Mouse (Mus musculus) heart, postnatal 10 days (tissue): ENCODE measurements around the gene Pcx. TPM values are rescaled to one million over a fixed set of nuclear protein-coding genes. Genes with fewer than 3 reads are reported as not detected.
"Not testable (repeated sequence)": the region's sequence is repeated elsewhere in the genome, so short reads cannot be mapped to it uniquely, and the experiment has no call there.

Source experiments
- DNase-seq, 2 experiments: peaks; one replicate each; pipeline ENCODE4 v3.0.0; 2021
- intact Hi-C: fragments of 180-260 bp; cut with DNase I; formaldehyde crosslinking; loops from one replicate; pipeline ENCODE4 v1.15.1; 2025
- total RNA-seq, 2 experiments: library from RNA; stranded (reverse); gene quantifications; 2 replicates each; pipeline ENCODE4 v1.2.3; 2021

Pcx gene
- total RNA-seq, 2 experiments from 2014 or later: 7.1 to 22.9 TPM

DNA sequence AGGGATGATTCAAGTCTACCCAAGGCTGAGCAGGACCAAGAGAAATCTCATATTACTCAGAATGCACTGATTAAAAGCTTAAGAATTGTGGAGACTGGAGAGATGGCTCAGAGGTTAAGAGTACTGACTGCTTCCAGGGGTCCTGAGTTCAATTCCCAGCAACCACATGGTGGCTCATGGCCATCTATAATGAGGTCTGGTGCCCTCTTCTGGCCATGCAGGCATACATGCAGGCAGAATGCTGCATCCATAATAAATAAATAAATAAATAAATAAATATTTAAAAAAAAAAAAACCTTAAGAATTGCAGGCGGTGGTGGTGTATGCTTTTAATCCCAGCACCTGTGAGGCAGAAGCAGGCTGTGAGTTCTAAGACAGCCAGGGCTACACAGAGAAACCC, 63.0 kb downstream of the Pcx start:
- DNase-seq: no peak
- intact Hi-C loops: no loop called here

- intact Hi-C loops: no loop called here
- peak; percentile 58 to 64 for DNase-seq
These were observed 68.5 kb downstream of the Pcx start for GRCm38 (mm10) chr19:4578799-4579198.

DNA sequence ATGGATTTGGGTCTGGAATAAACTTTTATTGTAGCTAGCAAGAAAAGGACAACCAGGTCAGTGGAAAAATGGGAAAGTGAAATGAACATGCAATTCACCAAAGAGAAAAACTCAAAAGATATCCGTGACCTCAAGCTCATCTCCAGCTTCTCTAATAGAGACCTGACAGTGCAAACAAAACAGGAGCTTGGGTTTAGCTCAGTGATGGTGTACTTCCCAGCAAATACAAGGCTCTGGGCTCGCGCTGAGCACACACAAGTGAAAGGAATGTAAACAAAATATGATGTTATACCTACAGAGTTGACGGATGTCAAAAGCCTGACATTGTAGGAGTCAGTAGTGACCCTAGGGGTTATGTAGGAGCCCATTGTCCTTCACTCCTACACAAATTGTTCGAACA, 69.0 kb downstream of the Pcx start:
- DNase-seq: no peak
- intact Hi-C loops: no loop called here

DNA sequence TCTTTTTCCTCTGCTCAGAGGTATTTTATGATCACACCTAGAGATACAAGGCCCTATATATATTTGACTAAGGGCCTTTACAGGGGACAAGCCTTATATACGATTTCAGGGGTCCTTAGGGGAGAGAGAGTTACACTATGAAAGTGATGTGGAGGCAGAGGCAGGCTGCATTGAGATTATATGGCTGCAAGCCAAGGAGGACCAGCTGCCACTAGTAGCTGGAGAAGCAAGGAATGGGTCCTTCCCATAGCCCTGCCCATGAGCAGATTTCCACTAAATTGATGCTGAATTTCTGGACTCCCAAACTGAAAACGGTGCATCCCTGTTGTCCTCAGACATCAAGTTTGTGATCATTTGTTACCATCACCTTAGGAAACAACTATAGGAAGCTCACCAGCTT, 73.6 kb downstream of the Pcx start:
- no peak for DNase-seq
- intact Hi-C loops: no loop called here

GRCm38 (mm10) chr19:4586783-4587182, 76.5 kb downstream of the Pcx start:
- intact Hi-C loops, DNase-seq: not testable (repeated sequence)

DNA sequence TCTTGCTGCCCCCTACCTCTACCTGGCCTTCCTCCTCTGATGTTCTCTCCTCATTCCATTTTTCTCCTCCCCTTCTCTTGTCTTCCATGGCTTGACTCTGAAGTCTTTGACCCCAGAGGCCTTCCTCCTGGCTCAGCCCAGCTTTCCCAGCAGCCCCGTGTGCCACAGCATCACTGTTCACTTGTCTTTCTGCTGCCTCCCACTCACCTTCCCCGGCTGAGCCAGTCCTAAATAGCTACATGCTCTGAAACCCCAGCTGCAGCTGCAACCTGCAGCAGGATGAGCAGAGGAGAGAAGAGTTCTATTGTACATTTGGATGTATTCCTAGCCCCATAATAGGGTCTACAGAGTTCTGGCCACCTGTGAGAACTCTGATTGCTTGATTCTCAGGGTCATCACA, 77.2 kb downstream of the Pcx start:
- intact Hi-C loops: no loop called here

DNA sequence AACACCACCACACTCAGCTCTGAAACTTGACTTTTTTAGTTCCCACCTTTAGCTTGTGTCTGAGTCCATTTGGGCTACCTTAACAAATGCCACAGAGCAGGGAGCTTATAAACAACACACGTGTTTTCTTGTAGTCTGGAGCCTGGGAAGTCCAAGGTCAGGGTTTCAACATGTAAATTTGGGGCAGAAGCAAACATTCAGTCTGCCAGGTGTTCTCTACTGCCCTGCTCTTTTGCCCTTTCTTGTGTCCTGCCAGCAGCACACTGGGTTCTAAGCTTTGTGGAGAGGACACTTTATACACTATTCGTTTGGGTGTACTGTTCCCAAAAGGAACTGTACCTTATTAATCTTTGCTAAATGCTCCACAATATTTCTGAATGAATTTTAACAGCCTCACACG, 78.2 kb downstream of the Pcx start:
- no peak for DNase-seq
- intact Hi-C loops: no loop called here

More for the DNA sequence above, 77.2 kb downstream of the Pcx start:
- DNase-seq: no peak

GRCm38 (mm10) chr19:4589081-4589480, 78.8 kb downstream of the Pcx start:
- peak; percentile 24 to 36 for DNase-seq
- intact Hi-C loops: no loop called here

- DNase-seq: no peak
- intact Hi-C loops: no loop called here
These were observed 79.8 kb downstream of the Pcx start for GRCm38 (mm10) chr19:4590025-4590424.

DNA sequence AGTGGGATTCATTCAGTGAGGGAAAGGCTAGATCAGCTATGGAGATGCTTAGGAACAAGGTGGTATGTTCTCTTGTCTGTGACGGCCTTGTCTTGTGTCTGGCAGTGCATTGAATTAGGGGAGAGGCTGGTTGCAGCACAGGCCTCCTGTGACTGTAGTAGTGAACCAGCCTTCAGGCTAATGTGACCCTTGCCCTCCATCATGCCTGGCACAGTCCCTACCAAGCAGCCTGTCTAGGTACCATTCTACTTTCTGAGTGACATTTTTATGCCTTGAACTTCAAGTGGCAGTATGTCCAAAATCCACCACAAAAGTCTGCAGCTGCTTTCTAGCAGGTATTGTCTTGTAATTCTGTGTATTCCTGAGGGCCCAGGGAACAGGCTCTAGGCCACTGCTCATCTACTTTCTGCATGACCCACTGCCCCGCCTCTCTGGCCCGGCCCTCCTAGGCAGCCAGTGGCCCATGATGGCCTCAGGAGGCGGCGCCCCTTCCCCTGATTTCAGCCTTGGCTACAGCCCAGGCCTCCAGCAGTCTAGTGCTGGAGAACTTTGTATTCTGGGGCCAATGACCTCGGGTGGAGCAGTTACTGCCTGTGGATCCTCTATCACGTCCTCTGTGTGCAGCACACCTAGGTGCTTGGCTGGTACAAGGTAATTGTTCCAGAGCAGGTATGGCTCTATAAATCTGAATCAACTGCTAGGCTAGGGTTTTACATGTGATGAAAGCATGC, 83.7 kb downstream of the Pcx start:
- DNase-seq: no peak
- intact Hi-C loops: no loop called here

DNA sequence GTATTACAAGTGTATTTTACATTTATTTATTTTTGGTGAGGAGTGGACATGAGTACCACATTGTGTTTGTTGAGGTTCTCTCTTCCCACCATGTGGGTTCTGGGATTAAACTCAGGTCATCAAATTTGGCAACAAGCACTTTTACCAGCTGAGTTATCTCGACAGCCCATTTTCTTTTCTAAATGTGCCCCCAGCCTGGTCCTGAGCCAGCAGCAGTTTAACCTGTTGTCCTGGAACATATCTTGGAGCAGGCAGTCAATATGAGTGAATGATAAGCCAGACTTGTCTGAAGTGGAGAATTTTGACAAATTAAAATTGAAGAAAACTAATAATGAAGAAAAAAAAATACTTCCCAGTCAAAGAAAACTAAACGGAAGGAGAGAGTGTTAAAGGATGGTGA, 85.8 kb downstream of the Pcx start:
- DNase-seq: no peak
- intact Hi-C loops: no loop called here

DNA sequence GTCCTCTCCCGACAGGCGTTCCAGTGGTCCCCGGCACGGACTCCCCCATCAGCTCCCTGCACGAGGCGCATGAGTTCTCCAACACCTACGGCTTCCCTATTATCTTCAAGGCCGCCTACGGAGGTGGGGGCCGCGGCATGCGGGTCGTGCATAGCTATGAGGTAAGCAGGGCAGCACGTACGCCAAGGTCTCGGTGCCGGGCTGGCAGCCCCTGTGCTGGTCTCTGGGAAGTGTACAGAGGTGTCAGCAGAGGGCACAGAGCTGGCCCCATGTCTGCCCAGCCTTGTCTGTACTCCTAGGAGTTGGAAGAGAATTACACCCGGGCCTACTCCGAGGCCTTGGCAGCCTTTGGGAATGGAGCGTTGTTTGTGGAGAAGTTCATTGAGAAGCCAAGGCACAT, 92.2 kb downstream of the Pcx start:
- DNase-seq: no peak
- intact Hi-C loops: no loop called here

DNA sequence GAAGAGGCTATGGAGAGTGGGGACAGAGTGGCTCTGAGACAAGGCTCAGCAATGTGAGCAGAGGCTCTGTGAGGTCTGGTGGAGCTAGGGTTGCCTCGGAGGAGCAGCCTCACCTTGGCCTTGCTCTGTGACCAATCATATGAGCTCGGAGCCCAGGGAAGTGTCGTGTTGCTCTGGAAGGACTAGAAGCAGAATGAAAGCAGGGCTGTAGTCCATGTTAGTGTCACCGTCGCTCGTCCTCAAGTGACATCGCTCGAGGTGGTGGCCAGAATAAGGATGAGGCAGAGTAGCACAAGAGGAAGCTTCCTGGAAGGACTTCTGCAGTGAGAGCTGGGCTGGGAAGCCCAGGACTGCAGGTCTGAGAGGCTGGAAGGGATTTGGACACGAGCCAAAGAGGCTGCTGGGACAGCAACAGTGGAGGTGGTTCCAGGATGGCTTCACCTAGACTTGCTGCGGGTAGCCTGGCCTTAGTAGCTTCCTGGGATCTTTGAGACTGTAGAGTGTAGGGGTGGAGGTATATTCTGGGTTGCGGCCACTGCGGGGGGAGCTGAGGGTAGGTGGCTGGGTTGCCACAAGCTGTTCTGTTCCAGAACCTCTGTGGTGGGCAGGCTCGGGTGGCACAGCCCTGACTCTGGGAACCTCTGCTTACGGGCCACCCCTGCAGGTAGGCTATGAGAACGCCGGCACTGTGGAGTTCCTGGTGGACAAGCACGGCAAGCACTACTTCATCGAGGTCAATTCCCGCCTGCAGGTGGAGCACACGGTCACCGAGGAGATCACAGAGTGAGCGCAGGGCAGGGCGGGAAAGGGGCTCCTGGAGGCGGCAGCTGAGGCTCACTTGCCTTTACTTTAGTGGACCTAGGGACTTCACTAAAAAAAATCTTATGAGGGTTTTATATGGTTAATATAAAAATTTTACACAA, 93.8 kb downstream of the Pcx start:
- peak; percentile 34 to 55 for DNase-seq
- intact Hi-C loops: no loop called here

DNA sequence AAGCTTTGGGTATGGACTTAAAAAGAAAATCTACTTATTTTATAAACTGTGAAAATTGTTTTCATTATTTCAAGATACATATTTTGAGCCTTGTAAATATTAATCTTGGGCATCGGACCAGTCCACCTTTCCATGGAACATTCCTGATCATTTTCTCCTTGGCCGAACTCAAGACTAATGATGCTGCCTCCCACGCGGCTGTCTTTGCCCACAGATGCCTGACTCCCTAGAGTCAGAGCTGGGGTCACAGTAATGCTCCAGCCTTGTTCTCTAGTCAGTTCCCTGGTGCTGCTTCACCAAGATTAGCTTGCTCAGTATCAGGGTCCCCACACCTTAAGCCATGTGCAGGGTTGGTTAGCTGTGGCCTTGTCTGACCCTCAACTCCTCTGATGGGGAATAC, 95.4 kb downstream of the Pcx start:
- intact Hi-C loops: no loop called here
- DNase-seq: no peak

- no peak for DNase-seq
- intact Hi-C loops: no loop called here
These were observed 97.1 kb downstream of the Pcx start for GRCm38 (mm10) chr19:4607406-4607805.

DNA sequence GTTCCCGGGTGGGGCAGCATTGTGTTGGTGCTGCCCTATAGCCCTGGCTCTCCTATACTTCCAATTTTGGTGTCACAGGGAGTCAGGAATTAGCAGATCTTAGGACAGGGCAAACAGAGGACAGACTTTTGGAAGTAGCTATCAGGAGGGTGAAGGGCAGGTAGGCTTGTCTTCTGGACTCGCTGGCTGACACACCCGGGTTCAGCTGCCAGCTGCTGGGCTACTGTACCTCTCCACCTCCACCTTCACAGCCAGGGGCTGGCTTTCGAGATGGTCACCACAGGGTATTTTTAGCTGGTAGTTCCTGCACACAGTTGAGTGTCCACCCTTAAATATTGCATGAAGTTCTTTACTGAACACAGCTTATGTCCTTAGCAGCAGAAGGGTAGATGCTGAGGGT, 98.2 kb downstream of the Pcx start:
- no peak for DNase-seq
- intact Hi-C loops: no loop called here

- DNase-seq: peak; percentile 48 to 56
- intact Hi-C loops: no loop called here
These were observed 99.8 kb downstream of the Pcx start for GRCm38 (mm10) chr19:4610109-4610508.

DNA sequence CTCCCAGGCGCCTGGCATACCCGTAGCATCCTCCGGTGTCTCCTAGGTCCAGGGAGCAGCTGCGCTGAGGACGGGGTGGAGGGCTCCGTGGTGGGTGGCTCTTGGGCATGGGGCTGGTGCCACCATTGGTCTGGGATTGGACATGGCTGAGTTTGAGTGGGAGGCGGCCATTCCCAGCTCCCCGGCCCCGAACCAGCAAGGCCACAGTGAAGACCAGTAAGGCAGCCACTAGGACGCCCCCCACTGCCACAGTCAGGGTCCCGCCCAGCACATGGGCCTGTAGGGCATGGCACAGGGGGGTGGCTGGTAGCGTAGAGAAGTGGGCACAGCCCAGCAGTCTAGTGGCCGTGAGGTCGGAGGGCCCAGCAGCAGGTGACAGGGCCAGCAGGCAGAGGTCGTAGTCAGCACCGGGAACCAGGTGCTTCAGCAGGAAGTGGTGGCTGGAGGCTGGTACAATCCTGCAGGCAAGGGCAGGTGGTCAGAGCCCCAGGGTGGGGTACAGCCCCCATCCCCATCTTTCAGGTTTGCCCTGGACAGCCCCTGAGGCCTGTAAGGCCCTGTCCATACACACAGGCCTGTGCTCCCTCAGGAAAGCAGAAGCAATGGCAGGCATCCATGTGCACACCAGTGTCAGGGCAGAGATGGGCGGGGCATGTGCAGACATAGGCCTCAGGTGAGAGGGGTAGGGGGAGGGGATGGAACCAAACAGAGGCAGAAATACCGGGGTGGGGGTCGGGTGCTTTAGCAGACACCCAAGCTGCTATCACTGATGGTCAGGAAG, 102.1 kb downstream of the Pcx start:
- DNase-seq: no peak
- intact Hi-C loops: no loop called here

GRCm38 (mm10) chr19:4613464-4614304, 103.4 kb downstream of the Pcx start:
- intact Hi-C loops: no loop called here
- DNase-seq: no peak
